Mouse (Mus musculus) myocyte (in vitro differentiated cells): ENCODE data around the gene Gm5129.

Experiments
- CEBPB ChIP-seq: IDR thresholded peaks from 2 replicates; pipeline ENCODE4 v1.6.1; 2011; ENCODE audit warnings: mild to moderate bottlenecking, moderate library complexity; ENCODE audit not compliant: poor library complexity, insufficient read depth, severe bottlenecking
- E2F4 ChIP-seq: IDR thresholded peaks from one replicate; pipeline ENCODE4 v1.6.1; 2011; ENCODE audit warnings: mild to moderate bottlenecking, control low read depth, moderate library complexity; ENCODE audit not compliant: insufficient read depth
- MAX ChIP-seq: IDR thresholded peaks from one replicate; pipeline ENCODE4 v1.6.1; 2011; ENCODE audit warnings: low read depth, mild to moderate bottlenecking, control low read depth
- MYOD1 ChIP-seq, 3 experiments: IDR thresholded peaks; one replicate each; pipeline ENCODE4 v1.6.1; 2011; ENCODE audit warnings: control low read depth in 2 of 3, low read depth in 2 of 3, mild to moderate bottlenecking in 2 of 3, moderate library complexity in 1 of 3; ENCODE audit not compliant: insufficient read length in 2 of 3, control insufficient read depth in 1 of 3
- MYOG ChIP-seq, 3 experiments: IDR thresholded peaks; one replicate each; pipeline ENCODE4 v1.6.1; 2011; ENCODE audit warnings: control low read depth in 2 of 3, low read depth in 2 of 3, mild to moderate bottlenecking in 2 of 3; ENCODE audit not compliant: insufficient read length in 2 of 3, control insufficient read depth in 1 of 3, insufficient read depth in 1 of 3
- POLR2A ChIP-seq: IDR thresholded peaks from one replicate; pipeline ENCODE4 v1.6.1; 2011; ENCODE audit warnings: low read depth, mild to moderate bottlenecking, control low read depth, moderate library complexity; ENCODE audit not compliant: insufficient read length
- POLR2AphosphoS2 ChIP-seq: IDR thresholded peaks from one replicate; pipeline ENCODE4 v1.6.1; 2011; ENCODE audit warnings: low read depth, control low read depth; ENCODE audit not compliant: insufficient read length
- REST ChIP-seq: IDR thresholded peaks from one replicate; pipeline ENCODE4 v1.6.1; 2011; ENCODE audit warnings: mild to moderate bottlenecking, control low read depth, moderate library complexity; ENCODE audit not compliant: insufficient read depth, insufficient read length
- SRF ChIP-seq: IDR thresholded peaks from one replicate; pipeline ENCODE4 v1.6.1; 2011; ENCODE audit warnings: low read depth; ENCODE audit not compliant: control insufficient read depth, insufficient read length
- TCF12 ChIP-seq: IDR thresholded peaks from one replicate; pipeline ENCODE4 v1.6.1; 2011; ENCODE audit warnings: mild to moderate bottlenecking, control low read depth; ENCODE audit not compliant: poor library complexity, insufficient read depth, severe bottlenecking
- TCF3 ChIP-seq: IDR thresholded peaks from one replicate; pipeline ENCODE4 v1.6.1; 2011; ENCODE audit warnings: low read depth, control low read depth; ENCODE audit not compliant: insufficient read length
- USF1 ChIP-seq: IDR thresholded peaks from one replicate; pipeline ENCODE4 v1.6.1; 2011; ENCODE audit warnings: low read depth, mild to moderate bottlenecking, control low read depth, moderate library complexity

DNA sequence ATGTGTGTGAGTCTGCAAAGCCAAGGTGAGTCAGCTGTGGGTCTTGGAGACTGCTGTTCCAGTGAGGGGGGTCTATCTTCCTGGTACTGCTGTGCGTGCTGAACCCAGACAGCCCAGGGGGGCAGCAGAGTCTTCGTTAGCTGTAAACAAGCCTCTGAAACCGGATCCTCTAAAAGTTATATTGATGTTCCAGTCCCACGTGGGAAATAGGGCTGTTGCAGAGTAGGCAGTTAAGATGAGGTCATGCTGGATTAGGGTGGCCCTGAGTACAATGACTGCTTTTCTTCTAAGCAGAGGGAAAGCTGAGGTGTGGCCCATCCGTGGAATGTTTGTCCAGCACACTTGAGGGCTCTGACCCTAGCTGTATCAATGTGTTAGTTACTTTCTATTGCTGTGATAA, 27.5 kb downstream of the Gm5129 start:
- no peak for TF ChIP-seq POLR2A
- TF ChIP-seq USF1, result peak; percentile 60
- no peak for TF ChIP-seq SRF
- TF ChIP-seq TCF3, result no peak
- TF ChIP-seq POLR2AphosphoS2, result no peak
- no peak for TF ChIP-seq E2F4
- TF ChIP-seq CEBPB, result peak; percentile 47; the same call in 1 of the 2 replicates
- TF ChIP-seq MAX, result no peak
- no peak for TF ChIP-seq MYOD1 (IDR thresholded peaks at IDR 0.05; ENCODE audit: control insufficient read depth in 1 of 3, insufficient read length in 2 of 3, low read depth in 2 of 3)
- no peak for TF ChIP-seq TCF12
- TF ChIP-seq MYOG (IDR thresholded peaks at IDR 0.05; ENCODE audit: control insufficient read depth in 1 of 3, insufficient read depth in 1 of 3, insufficient read length in 2 of 3, low read depth in 2 of 3), result no peak
- no peak for TF ChIP-seq REST
